Comparison of ENCODE assay signal across 10 mouse cellular contexts in the genomic region with DNA sequence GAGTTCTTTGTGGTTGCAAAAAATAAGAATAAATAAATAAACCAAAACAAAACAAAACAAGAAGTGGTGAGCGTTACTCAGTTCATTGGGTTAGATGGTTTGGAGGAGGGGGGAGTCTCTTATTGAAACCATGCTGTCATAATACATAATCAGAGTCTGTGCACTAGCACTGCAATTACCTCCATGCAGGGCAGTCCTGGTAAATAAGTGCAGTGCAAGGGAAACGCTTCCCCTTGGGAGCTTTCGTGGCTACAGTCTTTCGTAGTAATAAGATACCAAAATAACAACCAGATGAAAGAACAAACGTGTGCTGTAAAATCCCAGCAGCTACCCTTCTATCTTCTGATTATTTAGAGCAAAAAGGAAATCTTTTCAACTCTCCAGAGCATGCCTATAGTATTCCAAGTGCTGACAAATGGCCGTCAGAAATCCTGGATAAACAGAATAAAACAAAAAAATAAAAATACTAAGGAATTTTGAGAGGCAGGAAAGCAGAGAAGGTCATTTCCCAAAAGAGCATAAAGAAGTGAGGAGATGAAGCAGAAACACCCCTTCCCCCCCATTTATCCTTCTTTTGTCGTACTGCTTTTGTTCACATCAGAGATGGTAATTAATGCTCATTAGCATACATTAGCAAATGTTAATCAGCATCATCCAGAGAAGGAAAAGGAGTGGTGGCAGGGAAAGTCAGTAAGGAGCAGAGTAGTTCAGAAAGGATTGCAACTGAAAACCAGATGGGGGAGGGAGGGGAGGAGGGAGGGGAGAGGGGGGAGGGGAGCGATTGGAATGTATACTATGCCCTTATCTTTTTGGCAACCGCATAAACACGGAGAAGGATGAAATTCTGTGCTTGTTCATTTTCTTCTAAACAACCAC. TPM values are rescaled to one million over a fixed set of nuclear protein-coding genes. Genes with fewer than 3 reads are reported as not detected.
DNase-seq lines count a peak whose midpoint lies in the region; ATAC-seq and TF ChIP-seq lines count a peak whose summit lies in the region.
"Had no signal": no experiment of that assay in that cellular context is flagged by ENCODE, and none has a peak within 500 bp of the region (broad histone marks: within the 10 kb centered on the region; RNA-seq: fewer than 3 reads in every experiment).

No protein-coding gene starts in this region.

- H3K36me3 ChIP-seq in heart, postnatal 0 days (replicated peaks; ENCODE audit: control insufficient read depth, insufficient read depth, low read length) = no peaks in the 10 kb centered on the region
- no peaks in the 10 kb centered on the region for H3K36me3 ChIP-seq in forebrain, embryonic 15.5 days
- H3K36me3 ChIP-seq in midbrain, embryonic 14.5 days (ENCODE audit: control insufficient read depth, insufficient read depth, low read length) = no peaks in the 10 kb centered on the region
- H3K36me3 ChIP-seq: liver, embryonic 12.5 days had no signal

- peak overlapping the region; percentile 16 for H3K4me2 ChIP-seq in heart, postnatal 0 days (ENCODE audit: low read depth, low read length)
- peak overlapping the region; percentile 36 for H3K4me2 ChIP-seq in forebrain, embryonic 15.5 days (replicated peaks)
- peak overlapping the region; percentile 39 for H3K4me2 ChIP-seq in midbrain, embryonic 14.5 days (ENCODE audit: low read length)
- H3K4me2 ChIP-seq: liver, embryonic 12.5 days had no signal

- 11% methylated on average over 10 of the region's 10 CpGs for WGBS in heart, postnatal 0 days
- 2% methylated on average over 10 of the region's 10 CpGs for WGBS in forebrain, embryonic 15.5 days
- 12% methylated on average over 10 of the region's 10 CpGs for WGBS in midbrain, embryonic 14.5 days

- no peak overlapping the region for H3K9ac ChIP-seq in heart, postnatal 0 days (replicated peaks; ENCODE audit: low read depth, low read length)
- H3K9ac ChIP-seq in forebrain, embryonic 15.5 days (replicated peaks) = 0 out of 2 replicates have a peak overlapping the region, but pooled peaks have one; percentile 6
- H3K9ac ChIP-seq in midbrain, embryonic 14.5 days (replicated peaks; ENCODE audit: low read length) = peak overlapping the region; percentile 31; the same call in 1 of the 2 replicates
- H3K9ac ChIP-seq: liver, embryonic 12.5 days had no signal

- H3K27me3 ChIP-seq in heart, postnatal 0 days (ENCODE audit: control insufficient read depth, insufficient read depth, low read length) = no peaks in the 10 kb centered on the region
- no peaks in the 10 kb centered on the region for H3K27me3 ChIP-seq in forebrain, embryonic 15.5 days
- H3K27me3 ChIP-seq in midbrain, embryonic 14.5 days (ENCODE audit: control insufficient read depth, insufficient read depth, low read length) = no peaks in the 10 kb centered on the region
- H3K27me3 ChIP-seq: liver, embryonic 12.5 days had no signal

- no peak overlapping the region for H3K27ac ChIP-seq in heart, postnatal 0 days (ENCODE audit: low read depth)
- peak overlapping the region; percentile 85 for H3K27ac ChIP-seq in forebrain, embryonic 15.5 days (replicated peaks)
- peak overlapping the region; percentile 74 for H3K27ac ChIP-seq in midbrain, embryonic 14.5 days (replicated peaks; ENCODE audit: low read depth, low read length)
- H3K27ac ChIP-seq: liver, embryonic 12.5 days had no signal

- no peak overlapping the region for H3K4me3 ChIP-seq in heart, postnatal 0 days (ENCODE audit: low read depth, low read length)
- peak overlapping the region; percentile 21 for H3K4me3 ChIP-seq in forebrain, embryonic 15.5 days
- H3K4me3 ChIP-seq in midbrain, embryonic 14.5 days (replicated peaks; ENCODE audit: low read depth, low read length) = peak overlapping the region; percentile 17; the same call in 1 of the 2 replicates
- H3K4me3 ChIP-seq: liver, embryonic 12.5 days had no signal

- TF ChIP-seq CTCF in heart, postnatal 0 days (IDR thresholded peaks at IDR 0.05; ENCODE audit: low read depth) = no peak

- peak; percentile 27; the same call in 1 of the 2 replicates for ATAC-seq in heart, postnatal 0 days (ENCODE audit: insufficient read depth, low read depth)
- peak; percentile 95 for ATAC-seq in forebrain, embryonic 15.5 days (replicated peaks)
- peak; percentile 85 for ATAC-seq in midbrain, embryonic 14.5 days (ENCODE audit: low FRiP score, low TSS enrichment)
- ATAC-seq: liver, embryonic 12.5 days had no signal

- TF ChIP-seq EP300 in heart, postnatal 0 days (IDR thresholded peaks at IDR 0.05; ENCODE audit: low read depth) = no peak

- peak; percentile 25 for DNase-seq in heart, postnatal 0 days (ENCODE audit: low spot score)
- no peak for DNase-seq in heart, adult 8-10 months (ENCODE audit: low spot score)
- peak; percentile 98 for DNase-seq in R1 (ENCODE audit: low read depth, low spot score)
- DNase-seq in midbrain, embryonic 14.5 days = peak; percentile 77
- DNase-seq in gastrocnemius, postnatal 10 days = no peak
- DNase-seq in spleen, postnatal 14 days (ENCODE audit: low spot score in 2 of 2) = no peak
- DNase-seq in urinary bladder, postnatal 36 days (ENCODE audit: low spot score in 2 of 2) = no peak

- H3K4me1 ChIP-seq in heart, postnatal 0 days (ENCODE audit: control insufficient read depth, insufficient read depth) = no peaks in the 10 kb centered on the region
- peaks cover 16% of the 10 kb centered on the region for H3K4me1 ChIP-seq in forebrain, embryonic 15.5 days
- H3K4me1 ChIP-seq in midbrain, embryonic 14.5 days (ENCODE audit: control insufficient read depth, insufficient read depth, low read length) = peaks cover 12% of the 10 kb centered on the region
- H3K4me1 ChIP-seq: liver, embryonic 12.5 days had no signal

- no peaks in the 10 kb centered on the region for H3K9me3 ChIP-seq in heart, postnatal 0 days (replicated peaks; ENCODE audit: control insufficient read depth, low read length)
- no peaks in the 10 kb centered on the region for H3K9me3 ChIP-seq in forebrain, embryonic 15.5 days
- no peaks in the 10 kb centered on the region for H3K9me3 ChIP-seq in midbrain, embryonic 14.5 days (ENCODE audit: control insufficient read depth, low read length)
- H3K9me3 ChIP-seq: liver, embryonic 12.5 days had no signal

RNA-seq across cellular contexts. Expression of gene Tmc1, which starts 30.4 kb away (rescaled TPM):
- total RNA-seq in heart, postnatal 0 days (2014; rRNA removed; ENCODE audit: low replicate concordance) = not detected in 2 replicates
- not detected in 2 replicates for polyA plus RNA-seq in heart, postnatal 0 days (2015; fragmentation: Nextera tagmentation; extraction: Ambion mirVana)
- total RNA-seq in heart, adult 8-10 months (2022) = not detected
- 0.05 and 0.25 TPM in 2 replicates for polyA plus RNA-seq in forebrain, embryonic 15.5 days (2015; fragmentation: Nextera tagmentation; extraction: Ambion mirVana)
- 0.08 and 0.17 TPM in 2 replicates for polyA plus RNA-seq in midbrain, embryonic 14.5 days (2014; fragmentation: Nextera tagmentation; extraction: Ambion mirVana)
- total RNA-seq in gastrocnemius, postnatal 10 days (2021) = not detected
- total RNA-seq: gastrocnemius, postnatal 4 days had no signal

Comparison
In these comparisons a context has a peak if more than half of its experiments do, and no peak if none do; other contexts are left out.
1. DNase-seq: peak in heart, postnatal 0 days (single experiment), R1 (single experiment) and midbrain, embryonic 14.5 days (single experiment); none in heart, adult 8-10 months (single experiment), gastrocnemius, postnatal 10 days (single experiment), spleen, postnatal 14 days (0 of 2) and urinary bladder, postnatal 36 days (0 of 2).
2. ATAC-seq: peak in every context shown above with its lines; median percentile 95 in forebrain, embryonic 15.5 days; 85 in midbrain, embryonic 14.5 days; 27 in heart, postnatal 0 days.
3. Peak in every context shown above with its lines, with median percentiles within 50 percentile points of each other: H3K4me2 ChIP-seq.